Mouse (Mus musculus): ENCODE measurements around the gene Gm21103. TPM values are rescaled to one million over a fixed set of nuclear protein-coding genes. Genes with fewer than 3 reads are reported as not detected.
"Not testable (repeated sequence)": the region's sequence is repeated elsewhere in the genome, so short reads cannot be mapped to it uniquely, and the experiment has no call there.

The Gm21103 gene
- total RNA-seq (2022) = not detected

- DNase-seq (ENCODE audit: low spot score in 2 of 2) = not testable (repeated sequence)
Measured at GRCm38 (mm10) chr14:6304743-6305142, at the start of gene Gm21103. Gene Gm21103 (minus strand): TSS chr14:6304843.

GRCm38 (mm10) chr14:6343578-6343977, 38.9 kb upstream of the Gm21103 start, which contains the start of gene Gm3618:
Gene Gm3618 (minus strand): TSS chr14:6343678.
- DNase-seq (ENCODE audit: low spot score in 2 of 2) = not testable (repeated sequence)

- peak; percentile 16 to 17 for DNase-seq (ENCODE audit: low spot score in 2 of 2)
Measured at GRCm38 (mm10) chr14:6286931-6287715, 17.5 kb downstream of the Gm21103 start, which contains the start of gene Gm3411. Gene Gm3411 (minus strand): TSS chr14:6287250.

Other genes starting within 250 kb of the Gm21103 start
- not detected for gene Gm6337, start 246.6 kb downstream of the Gm21103 start, total RNA-seq (2022)
- 1 to 10 TPM in 1 of 4 experiments, under 1 TPM in 1, not detected in 2; 0.49 to 1.3 TPM for gene Gm8206, start 210.9 kb downstream of the Gm21103 start, total RNA-seq (2022)
- 1 to 10 TPM in 3 of 4 experiments, under 1 TPM in 1; 0.69 to 2.4 (median 1.7) TPM for gene Gm3468, start 196.2 kb downstream of the Gm21103 start, total RNA-seq (2022)
- gene Gm3476, start 179.0 kb downstream of the Gm21103 start, total RNA-seq (2022) = not detected
- 1 to 10 TPM; 1.2 to 2.4 (median 1.7) TPM for gene Gm21560, start 85.6 kb downstream of the Gm21103 start, total RNA-seq (2022)
- 1 to 10 TPM; 2.3 to 4.5 (median 3.3) TPM for gene Gm3411, start 17.6 kb downstream of the Gm21103 start, total RNA-seq (2022)
- gene Gm3618, start 38.8 kb upstream of the Gm21103 start, total RNA-seq (2022) = not detected
- not detected for gene Gm16440, start 85.5 kb upstream of the Gm21103 start, total RNA-seq (2022)
- 1 to 10 TPM in 2 of 4 experiments, under 1 TPM in 1, not detected in 1; 0.21 to 1.6 (median 1.2) TPM for gene Gm3591, start 107.6 kb upstream of the Gm21103 start, total RNA-seq (2022)
- not detected for gene Gm3594, start 139.8 kb upstream of the Gm21103 start, total RNA-seq (2022)
- gene Gm8356, start 232.4 kb upstream of the Gm21103 start, total RNA-seq (2022) = not detected

All from layer of hippocampus, adult 8-10 months (tissue).